In genomic region chr16:13940847-13941395, GRCm38 (mm10) we compare ENCODE assay signal across 8 mouse cellular contexts. TPM values are rescaled to one million over a fixed set of nuclear protein-coding genes. Genes with fewer than 3 reads are reported as not detected.
DNase-seq lines count a peak whose midpoint lies in the region; ATAC-seq and TF ChIP-seq lines count a peak whose summit lies in the region.

No protein-coding gene starts in this region.

- no peak for TF ChIP-seq CTCF in liver, adult 2 months (IDR thresholded peaks at IDR 0.05; ENCODE audit: low read depth, low read length)

- H3K36me3 ChIP-seq in liver, adult 2 months (ENCODE audit: control insufficient read depth, insufficient read depth, low read length) = no peaks in the 10 kb centered on the region
- no peaks in the 10 kb centered on the region for H3K36me3 ChIP-seq in embryonic facial prominence, embryonic 15.5 days
- no peaks in the 10 kb centered on the region for H3K36me3 ChIP-seq in hindbrain, embryonic 15.5 days
- no peaks in the 10 kb centered on the region for H3K36me3 ChIP-seq in midbrain, embryonic 16.5 days (ENCODE audit: control insufficient read depth, insufficient read depth, low read length)

- intact Hi-C loops in left cerebral cortex, postnatal 14 days (cut with DNase I) = loop anchor here (5.0 kb wide), 1 partner anchor 46 kb away; the partner anchor contains the start of genes 2900011O08Rik and Ifitm7

- 3% methylated on average over 34 of the region's 34 CpGs for WGBS in liver, adult 2 months
- 3% methylated on average over 34 of the region's 34 CpGs for WGBS in embryonic facial prominence, embryonic 15.5 days
- 3% methylated on average over 34 of the region's 34 CpGs for WGBS in hindbrain, embryonic 15.5 days
- WGBS in midbrain, embryonic 16.5 days = 3% methylated on average over 34 of the region's 34 CpGs

- H3K9ac ChIP-seq in liver, adult 2 months (ENCODE audit: low read depth, low read length) = peak overlapping the region; percentile 93
- peak overlapping the region; percentile 46 for H3K9ac ChIP-seq in embryonic facial prominence, embryonic 15.5 days
- H3K9ac ChIP-seq in hindbrain, embryonic 15.5 days = peak overlapping the region; percentile 62
- H3K9ac ChIP-seq in midbrain, embryonic 16.5 days (ENCODE audit: low read depth, low read length) = peak overlapping the region; percentile 82

- peak overlapping the region; percentile 94 for H3K4me3 ChIP-seq in liver, adult 2 months (ENCODE audit: insufficient read depth, low read depth, low read length)
- H3K4me3 ChIP-seq in embryonic facial prominence, embryonic 15.5 days (replicated peaks) = peak overlapping the region; percentile 56
- H3K4me3 ChIP-seq in hindbrain, embryonic 15.5 days = peak overlapping the region; percentile 76
- H3K4me3 ChIP-seq in midbrain, embryonic 16.5 days (ENCODE audit: low read depth, low read length) = peak overlapping the region; percentile 59

- H3K27ac ChIP-seq in liver, adult 2 months (replicated peaks; ENCODE audit: insufficient read depth, low read depth, low read length) = peak overlapping the region; percentile 49
- H3K27ac ChIP-seq in embryonic facial prominence, embryonic 15.5 days (replicated peaks) = no peak overlapping the region
- peak overlapping the region; percentile 74 for H3K27ac ChIP-seq in hindbrain, embryonic 15.5 days (replicated peaks)
- peak overlapping the region; percentile 74 for H3K27ac ChIP-seq in midbrain, embryonic 16.5 days (ENCODE audit: low read length)

- no peaks in the 10 kb centered on the region for H3K4me1 ChIP-seq in liver, adult 2 months (ENCODE audit: control insufficient read depth, insufficient read depth, low read length)
- H3K4me1 ChIP-seq in embryonic facial prominence, embryonic 15.5 days = 0 out of 2 replicates have a peak, but pooled peaks cover 10% of the 10 kb centered on the region
- H3K4me1 ChIP-seq in hindbrain, embryonic 15.5 days (replicated peaks) = peaks cover 18% of the 10 kb centered on the region
- peaks cover 8% of the 10 kb centered on the region; the same call in 1 of the 2 replicates for H3K4me1 ChIP-seq in midbrain, embryonic 16.5 days (ENCODE audit: control insufficient read depth, insufficient read depth, low read length)

- H3K79me2 ChIP-seq in liver, adult 2 months (ENCODE audit: control insufficient read depth, insufficient read depth, low read length) = no peaks in the 10 kb centered on the region

- ATAC-seq in embryonic facial prominence, embryonic 15.5 days (ENCODE audit: insufficient number of reproducible peaks, low FRiP score, low TSS enrichment, low read depth) = peak; percentile 56
- peak; percentile 92 for ATAC-seq in hindbrain, embryonic 15.5 days (ENCODE audit: low FRiP score, low read depth)
- ATAC-seq in midbrain, embryonic 16.5 days = peak; percentile 89

- TF ChIP-seq POLR2A in liver, adult 2 months (IDR thresholded peaks at IDR 0.05; ENCODE audit: extremely low read depth, insufficient read depth, low read length) = no peak

- peak overlapping the region; percentile 98 for H3K4me2 ChIP-seq in embryonic facial prominence, embryonic 15.5 days (replicated peaks)
- H3K4me2 ChIP-seq in hindbrain, embryonic 15.5 days = peak overlapping the region; percentile 85
- H3K4me2 ChIP-seq in midbrain, embryonic 16.5 days (ENCODE audit: low read length) = peak overlapping the region; percentile 97

- no peaks in the 10 kb centered on the region for H3K27me3 ChIP-seq in liver, adult 2 months (ENCODE audit: control insufficient read depth, insufficient read depth, low read length)
- 0 out of 2 replicates have a peak, but pooled peaks cover 3% of the 10 kb centered on the region for H3K27me3 ChIP-seq in embryonic facial prominence, embryonic 15.5 days
- no peaks in the 10 kb centered on the region for H3K27me3 ChIP-seq in hindbrain, embryonic 15.5 days
- H3K27me3 ChIP-seq in midbrain, embryonic 16.5 days (ENCODE audit: control insufficient read depth, insufficient read depth, low read depth, low read length) = no peaks in the 10 kb centered on the region

- DNase-seq in liver, adult 2 months (ENCODE audit: extremely low read depth, low read depth, low spot score) = no peak
- no peak for DNase-seq in liver
- DNase-seq in Muller cell, postnatal 12 days (ENCODE audit: inconsistent ontology term) = no peak
- no peak for DNase-seq in left cerebral cortex, postnatal 14 days (ENCODE audit: low spot score in 2 of 2)
- no peak for DNase-seq in thymus, postnatal 4 days

- H3K9me3 ChIP-seq in embryonic facial prominence, embryonic 15.5 days (replicated peaks) = no peaks in the 10 kb centered on the region
- no peaks in the 10 kb centered on the region for H3K9me3 ChIP-seq in hindbrain, embryonic 15.5 days
- H3K9me3 ChIP-seq in midbrain, embryonic 16.5 days (replicated peaks; ENCODE audit: control insufficient read depth, low read length, poor library complexity, severe bottlenecking) = no peaks in the 10 kb centered on the region

RNA-seq across cellular contexts. Expression of gene Mpv17l, which starts 38.0 kb away (rescaled TPM):
- total RNA-seq in liver, adult 2 months (2014; rRNA removed) = 30.6 and 35.9 TPM in 2 replicates
- 26.2 and 29.8 TPM in 2 replicates for polyA plus RNA-seq in liver, adult 2 months (2012; rRNA removed)
- 5.7 and 6.4 TPM in 2 replicates for polyA plus RNA-seq in embryonic facial prominence, embryonic 15.5 days (2015; fragmentation: Nextera tagmentation; extraction: Ambion mirVana)
- 33.1 and 34.9 TPM in 2 replicates for polyA plus RNA-seq in hindbrain, embryonic 15.5 days (2015; fragmentation: Nextera tagmentation; extraction: Ambion mirVana)
- polyA plus RNA-seq in midbrain, embryonic 16.5 days (2015; fragmentation: Nextera tagmentation; extraction: Ambion mirVana) = 32.3 and 41.5 TPM in 2 replicates
- 10 to 100 TPM; 69.6 to 70.1 TPM for total RNA-seq in left cerebral cortex, postnatal 14 days (2021)

RNA-seq across cellular contexts. Expression of gene Pdxdc1, which starts 38.0 kb away (rescaled TPM):
- total RNA-seq in liver, adult 2 months (2014; rRNA removed) = 102 and 112 TPM in 2 replicates
- polyA plus RNA-seq in liver, adult 2 months (2012; rRNA removed) = 41.4 and 45.5 TPM in 2 replicates
- polyA plus RNA-seq in embryonic facial prominence, embryonic 15.5 days (2015; fragmentation: Nextera tagmentation; extraction: Ambion mirVana) = 97.3 and 103 TPM in 2 replicates
- 69.0 and 76.7 TPM in 2 replicates for polyA plus RNA-seq in hindbrain, embryonic 15.5 days (2015; fragmentation: Nextera tagmentation; extraction: Ambion mirVana)
- 74.4 and 76.4 TPM in 2 replicates for polyA plus RNA-seq in midbrain, embryonic 16.5 days (2015; fragmentation: Nextera tagmentation; extraction: Ambion mirVana)
- total RNA-seq in left cerebral cortex, postnatal 14 days (2021) = 10 to 100 TPM; 72.2 to 73.0 TPM

RNA-seq across cellular contexts. Expression of gene 2900011O08Rik, which starts 45.5 kb away (rescaled TPM):
- not detected in 2 replicates for total RNA-seq in liver, adult 2 months (2014; rRNA removed)
- 0.04 TPM in 1 of 2 replicates, not detected in the other for polyA plus RNA-seq in liver, adult 2 months (2012; rRNA removed)
- polyA plus RNA-seq in embryonic facial prominence, embryonic 15.5 days (2015; fragmentation: Nextera tagmentation; extraction: Ambion mirVana) = 1.7 and 3.1 TPM in 2 replicates
- 163 and 189 TPM in 2 replicates for polyA plus RNA-seq in hindbrain, embryonic 15.5 days (2015; fragmentation: Nextera tagmentation; extraction: Ambion mirVana)
- polyA plus RNA-seq in midbrain, embryonic 16.5 days (2015; fragmentation: Nextera tagmentation; extraction: Ambion mirVana) = 189 and 216 TPM in 2 replicates
- total RNA-seq in left cerebral cortex, postnatal 14 days (2021) = 100 to 1,000 TPM; 280 to 282 TPM

RNA-seq across cellular contexts. Expression of gene Ifitm7, which starts 45.8 kb away (rescaled TPM):
- not detected in 2 replicates for total RNA-seq in liver, adult 2 months (2014; rRNA removed)
- polyA plus RNA-seq in liver, adult 2 months (2012; rRNA removed) = not detected in 2 replicates
- 0.09 and 0.47 TPM in 2 replicates for polyA plus RNA-seq in embryonic facial prominence, embryonic 15.5 days (2015; fragmentation: Nextera tagmentation; extraction: Ambion mirVana)
- 0.72 and 0.91 TPM in 2 replicates for polyA plus RNA-seq in hindbrain, embryonic 15.5 days (2015; fragmentation: Nextera tagmentation; extraction: Ambion mirVana)
- polyA plus RNA-seq in midbrain, embryonic 16.5 days (2015; fragmentation: Nextera tagmentation; extraction: Ambion mirVana) = 0.55 and 1.3 TPM in 2 replicates
- 1 to 10 TPM in 1 of 2 experiments, under 1 TPM in 1; 0.80 to 1.0 TPM for total RNA-seq in left cerebral cortex, postnatal 14 days (2021)

Comparison
In these comparisons a context has a peak if more than half of its experiments do, and no peak if none do; other contexts are left out.
1. RNA of gene 2900011O08Rik, which starts 45.5 kb away (polyA plus RNA-seq): 189 to 216 TPM in midbrain, embryonic 16.5 days and 163 to 189 TPM in hindbrain, embryonic 15.5 days; 1.7 to 3.1 TPM in embryonic facial prominence, embryonic 15.5 days and 0.04 TPM in liver, adult 2 months; every median in the first group is over 10 times any median in the second.
2. Peak in every context shown above with its lines, with median percentiles within 50 percentile points of each other: H3K4me3 ChIP-seq, H3K9ac ChIP-seq, ATAC-seq and H3K4me2 ChIP-seq.